In the genomic region with DNA sequence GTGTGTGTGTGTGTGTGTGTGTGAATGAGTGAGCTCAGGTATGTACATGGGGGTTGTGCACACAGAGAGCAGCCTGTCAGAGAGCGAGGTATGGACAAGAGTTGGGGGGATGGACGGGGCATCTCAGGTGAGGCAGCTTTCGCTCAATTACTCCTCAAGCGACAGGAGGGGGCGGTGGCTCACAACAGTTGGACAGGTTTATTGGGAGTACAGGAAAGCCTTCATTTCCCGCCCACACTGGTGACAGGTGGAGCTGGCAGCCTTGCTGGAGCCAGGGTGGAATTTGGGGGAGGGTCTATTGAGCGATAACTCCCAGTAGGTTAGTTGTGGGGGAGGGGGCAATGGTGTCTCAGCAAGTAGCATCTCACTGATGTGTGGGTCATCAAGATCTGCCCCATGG, we compare ENCODE assay signal across 31 mouse cellular contexts. TPM values are rescaled to one million over a fixed set of nuclear protein-coding genes. Genes with fewer than 3 reads are reported as not detected.
"Had no signal": no experiment of that assay in that cellular context is flagged by ENCODE, and none has a peak within 500 bp of the region (broad histone marks: within the 10 kb centered on the region; RNA-seq: fewer than 3 reads in every experiment).

No protein-coding gene starts in this region.

- H3K36me3 ChIP-seq: heart, embryonic 10.5 days; heart, embryonic 12.5 days; hindbrain, embryonic 10.5 days; hindbrain, embryonic 12.5 days; intestine, embryonic 15.5 days; limb, embryonic 10.5 days; limb, embryonic 12.5 days; liver, embryonic 13.5 days; liver, embryonic 15.5 days had no signal

- DNase-seq: gastrocnemius, adult 2 months; gastrocnemius, postnatal 10 days; gastrocnemius, postnatal 25 days; heart, adult 18-20 months; heart, postnatal 10 days; heart, postnatal 4 days; kidney, adult 18-20 months; kidney, adult 8-10 months; kidney, postnatal 14 days; liver; liver, embryonic 13.5 days; liver, postnatal 0 days had no signal

- H3K27me3 ChIP-seq: intestine, embryonic 15.5 days; limb, embryonic 12.5 days; liver, embryonic 15.5 days had no signal

- H3K9ac ChIP-seq: heart, embryonic 12.5 days; hindbrain, embryonic 12.5 days; hindbrain, embryonic 14.5 days; intestine, embryonic 15.5 days; limb, embryonic 12.5 days; liver, embryonic 13.5 days; liver, embryonic 15.5 days; liver, postnatal 0 days had no signal

- ATAC-seq: hindbrain, embryonic 16.5 days; inflammation-experienced regulatory T-cells, adult 6 months; intestine, embryonic 15.5 days; intestine, postnatal 0 days; liver, postnatal 0 days had no signal

- H3K4me3 ChIP-seq: gastrocnemius, adult 2 months; heart, embryonic 10.5 days; heart, embryonic 12.5 days; hindbrain, embryonic 10.5 days; hindbrain, embryonic 12.5 days; intestine, embryonic 15.5 days; layer of hippocampus, adult 2 months; left cerebral cortex, adult 2 months; limb, embryonic 10.5 days; limb, embryonic 12.5 days; liver, embryonic 13.5 days; liver, embryonic 15.5 days had no signal

- H3K4me2 ChIP-seq: heart, embryonic 12.5 days; hindbrain, embryonic 12.5 days; hindbrain, embryonic 14.5 days; intestine, embryonic 15.5 days; limb, embryonic 12.5 days; liver, embryonic 11.5 days; liver, embryonic 13.5 days; liver, embryonic 15.5 days had no signal

- H3K9me3 ChIP-seq: heart, embryonic 10.5 days; heart, embryonic 12.5 days; hindbrain, embryonic 10.5 days; hindbrain, embryonic 12.5 days; intestine, embryonic 15.5 days; limb, embryonic 10.5 days; limb, embryonic 12.5 days; liver, embryonic 13.5 days; liver, embryonic 15.5 days had no signal

- H3K4me1 ChIP-seq: heart, embryonic 10.5 days; heart, embryonic 12.5 days; intestine, embryonic 15.5 days; limb, embryonic 12.5 days; liver, embryonic 13.5 days; liver, embryonic 15.5 days had no signal

- H3K27ac ChIP-seq: gastrocnemius, adult 2 months; heart, embryonic 10.5 days; hindbrain, embryonic 10.5 days; hindbrain, embryonic 12.5 days; hindbrain, embryonic 14.5 days; intestine, embryonic 15.5 days; layer of hippocampus, adult 2 months; left cerebral cortex, adult 2 months; limb, embryonic 10.5 days; limb, embryonic 12.5 days; liver, embryonic 13.5 days; liver, embryonic 15.5 days had no signal

RNA-seq across cellular contexts. Expression of gene Cacna1i, which starts 48.2 kb away (rescaled TPM):
- polyA plus RNA-seq: heart, embryonic 10.5 days; heart, embryonic 12.5 days; heart, embryonic 14.5 days; heart, embryonic 16.5 days; intestine, embryonic 15.5 days; kidney, embryonic 14.5 days; kidney, embryonic 16.5 days; limb, embryonic 12.5 days; liver, embryonic 13.5 days; liver, postnatal 0 days had no signal
